Mouse (Mus musculus) hindbrain, postnatal 0 days (tissue): ENCODE measurements at regions not wholly inside any gene's neighbourhood (a gene's known extent, or its start where the extent isn't known, plus 50 kb on each side); places are given as distances from the start of the nearest gene placed in this dataset.
A peak's percentile ranks its signal among the peaks of the same experiment; 100 is the strongest.
"Not testable (repeated sequence)": the region's sequence is repeated elsewhere in the genome, so short reads cannot be mapped to it uniquely, and the experiment has no call there.

Experiments
- ATAC-seq: fragments of 200-750 bp; cut with Nextera tagmentation; 2 replicates; pipeline ENCODE4 v1.8.0; 2017; ENCODE audit warnings: mild to moderate bottlenecking, moderate TSS enrichment, moderate library complexity
- DNase-seq: peaks from one replicate; pipeline ENCODE4 v3.0.0-alpha.2; 2015; ENCODE audit warnings: low spot score
- H3K27ac ChIP-seq: fragments of 300-500 bp; sonication (generic); 2 replicates; pipeline ENCODE4 v1.5.1; 2014; ENCODE audit warnings: mild to moderate bottlenecking
- H3K27me3 ChIP-seq: fragments of 300-500 bp; sonication (generic); 2 replicates; pipeline ENCODE4 v1.6.1; 2014; ENCODE audit warnings: low read length, mixed read lengths; ENCODE audit not compliant: insufficient read depth
- H3K36me3 ChIP-seq: fragments of 300-500 bp; sonication (generic); 2 replicates; pipeline ENCODE4 v1.6.1; 2014; ENCODE audit warnings: low read length, mixed read lengths; ENCODE audit not compliant: insufficient read depth
- H3K4me1 ChIP-seq: fragments of 300-500 bp; sonication (generic); 2 replicates; pipeline ENCODE4 v1.6.1; 2014; ENCODE audit warnings: antibody characterized with exemption, low read length, mixed read lengths; ENCODE audit not compliant: insufficient read depth
- H3K4me2 ChIP-seq: fragments of 300-500 bp; sonication (generic); 2 replicates; pipeline ENCODE4 v1.6.1; 2014; ENCODE audit warnings: low read depth, mild to moderate bottlenecking, low read length, moderate library complexity, mixed read lengths
- H3K4me3 ChIP-seq: fragments of 300-500 bp; sonication (generic); 2 replicates; pipeline ENCODE4 v1.5.1; 2014; ENCODE audit warnings: low read length
- H3K9ac ChIP-seq: fragments of 300-500 bp; sonication (generic); replicated peaks from 2 replicates; pipeline ENCODE4 v1.6.1; 2014; ENCODE audit warnings: mild to moderate bottlenecking, low read length, moderate library complexity, mixed read lengths
- H3K9me3 ChIP-seq: fragments of 300-500 bp; sonication (generic); 2 replicates; pipeline ENCODE4 v1.6.1; 2016; ENCODE audit warnings: low read length, mixed read lengths
- CTCF ChIP-seq: IDR thresholded peaks from 2 replicates; pipeline ENCODE4 v1.5.1; 2016; ENCODE audit warnings: antibody characterized with exemption, control low read depth, low read depth
- WGBS: fragments of 180-500 bp; shearing (Covaris S2); extraction: QIAGEN DNeasy Blood & Tissue Kit; methylation state at CpG from one replicate; pipeline ENCODE4 v1.1.7; 2014; 5-methylcytosine and 5-hydroxymethylcytosine counted together

DNA sequence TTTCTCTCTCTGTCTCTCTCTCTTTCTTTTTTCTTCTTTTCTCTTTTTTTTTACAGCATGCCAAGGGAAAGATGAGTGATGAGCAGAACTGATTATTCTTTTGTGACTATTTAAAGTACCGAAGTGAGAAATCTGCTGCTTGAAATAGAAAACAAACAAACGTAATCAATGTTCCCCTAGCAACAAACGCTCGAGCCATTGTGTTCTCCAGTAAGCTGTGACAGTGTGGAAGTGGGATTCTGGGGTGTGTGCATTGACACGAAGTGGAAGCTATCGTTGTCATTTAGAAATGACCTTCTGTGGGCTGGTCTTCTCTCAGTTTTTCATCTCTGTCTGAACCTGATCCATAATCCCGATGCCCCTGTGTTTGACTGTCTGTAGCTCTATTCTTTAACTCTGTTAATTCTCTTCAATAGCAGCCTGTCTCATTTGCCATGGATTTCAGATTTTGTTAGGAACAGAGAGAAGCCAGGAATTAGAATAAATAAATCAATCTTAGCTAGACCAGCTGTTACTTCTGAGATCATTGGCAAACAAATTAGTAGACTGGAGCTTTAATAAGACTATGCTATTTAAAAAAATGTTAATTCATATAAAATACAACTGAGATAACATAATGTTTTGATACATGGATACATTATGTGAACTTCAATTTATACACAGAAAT is 207.5 kb upstream of the Kcnj3 start:
- no peak for ATAC-seq
- no peak overlapping the region for H3K4me3 ChIP-seq
- DNase-seq = no peak
- 36% methylated on average over 7 of the region's 7 CpGs for WGBS
- no peaks in the 10 kb centered on the region for H3K27me3 ChIP-seq
- no peaks in the 10 kb centered on the region for H3K36me3 ChIP-seq
- no peak for TF ChIP-seq CTCF
- no peak overlapping the region for H3K4me2 ChIP-seq
- no peak overlapping the region for H3K9ac ChIP-seq
- H3K4me1 ChIP-seq = no peaks in the 10 kb centered on the region; the same call in 1 of the 2 replicates
- H3K9me3 ChIP-seq = no peaks in the 10 kb centered on the region
- no peak overlapping the region for H3K27ac ChIP-seq

DNA sequence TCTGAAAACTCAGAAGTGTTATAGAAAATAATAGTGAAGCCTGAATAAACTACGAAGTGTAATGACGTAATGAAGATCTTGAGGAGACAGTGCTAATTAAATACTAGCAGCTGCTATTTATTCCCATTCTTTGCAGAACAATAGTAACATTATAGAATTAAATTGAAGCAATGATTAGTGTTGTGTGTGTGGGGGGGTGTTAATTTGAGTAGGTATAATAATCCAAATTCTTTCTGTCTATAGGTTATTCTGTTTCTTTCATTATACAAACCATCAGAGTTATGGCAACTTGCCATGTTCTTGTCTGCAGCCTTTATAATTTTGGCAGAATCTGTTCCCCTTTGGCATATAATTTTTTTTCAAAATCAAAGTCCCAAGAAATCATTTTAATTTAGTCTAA is 203.9 kb upstream of the Kcnj3 start:
- no peaks in the 10 kb centered on the region for H3K36me3 ChIP-seq
- no peaks in the 10 kb centered on the region for H3K27me3 ChIP-seq
- no peak for ATAC-seq
- no peak for TF ChIP-seq CTCF
- H3K4me1 ChIP-seq = no peaks in the 10 kb centered on the region; the same call in 1 of the 2 replicates
- H3K9me3 ChIP-seq = no peaks in the 10 kb centered on the region
- H3K9ac ChIP-seq = no peak overlapping the region
- WGBS = 80% methylated on average over 2 of the region's 2 CpGs
- H3K4me2 ChIP-seq = no peak overlapping the region
- H3K4me3 ChIP-seq = no peak overlapping the region
- DNase-seq = no peak
- H3K27ac ChIP-seq = no peak overlapping the region

DNA sequence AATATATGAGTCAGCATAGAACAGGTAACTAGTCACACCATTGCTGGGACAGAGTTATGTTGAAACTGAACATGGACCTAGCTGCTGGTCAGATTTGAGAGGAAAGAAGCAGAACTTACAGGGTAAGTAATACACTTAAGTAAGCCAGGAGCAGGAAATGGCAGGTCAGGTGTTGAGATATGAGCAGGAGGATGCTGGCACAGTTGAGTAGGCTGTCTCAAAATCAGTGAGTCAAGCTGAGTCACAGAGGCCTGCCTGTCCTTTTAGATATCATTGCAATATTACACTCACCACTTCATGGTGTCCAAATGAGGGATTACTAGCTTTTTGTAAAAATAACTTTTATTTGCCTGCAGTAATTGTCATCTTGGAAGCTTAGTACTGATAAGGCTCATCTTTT is 182.6 kb upstream of the Kcnj3 start:
- Histone ChIP-seq H3K9me3 (no peaks in the 10 kb centered on the region), H3K4me1 (no peaks in the 10 kb centered on the region), H3K36me3 (no peaks in the 10 kb centered on the region), H3K4me2 (no peak overlapping the region), H3K27me3 (no peaks in the 10 kb centered on the region), H3K27ac (no peak overlapping the region), H3K9ac (no peak overlapping the region), H3K4me3 (no peak overlapping the region)
- ATAC-seq = no peak
- no peak for DNase-seq
- no peak for TF ChIP-seq CTCF

DNA sequence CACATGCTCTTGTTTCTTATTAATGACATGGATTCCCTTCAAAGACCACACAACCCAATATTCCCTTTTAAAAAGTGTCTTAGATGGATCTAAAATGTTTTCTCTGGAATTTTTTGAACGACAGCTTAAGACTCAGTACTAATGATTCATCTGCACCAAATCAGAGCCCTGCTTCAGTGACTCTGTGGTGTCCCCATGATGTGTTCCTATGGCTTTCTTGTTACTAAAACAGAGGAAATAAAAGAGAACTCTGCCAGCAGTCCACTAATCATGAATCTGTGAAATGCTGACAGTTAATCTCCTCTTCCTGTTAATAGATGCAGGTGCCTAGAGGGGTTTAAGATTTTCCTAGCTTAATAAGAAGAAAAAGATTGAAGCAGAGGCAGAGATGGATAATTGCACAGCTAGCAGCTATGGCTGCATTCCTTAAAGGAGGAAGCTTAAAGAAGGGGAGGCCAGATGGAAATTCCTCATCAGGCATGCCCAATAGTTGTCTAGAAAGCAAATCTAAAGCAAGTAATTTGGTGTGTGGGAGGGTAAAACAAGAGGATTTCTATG is 173.0 kb upstream of the Kcnj3 start:
- ATAC-seq = no peak
- Histone ChIP-seq H3K4me3 (no peak overlapping the region), H3K27me3 (no peaks in the 10 kb centered on the region), H3K9ac (no peak overlapping the region), H3K4me1 (no peaks in the 10 kb centered on the region), H3K36me3 (no peaks in the 10 kb centered on the region), H3K27ac (no peak overlapping the region), H3K4me2 (no peak overlapping the region), H3K9me3 (no peaks in the 10 kb centered on the region)
- 66% methylated on average over 1 of the region's 1 CpGs for WGBS
- peak; percentile 7 for DNase-seq
- TF ChIP-seq CTCF = no peak

DNA sequence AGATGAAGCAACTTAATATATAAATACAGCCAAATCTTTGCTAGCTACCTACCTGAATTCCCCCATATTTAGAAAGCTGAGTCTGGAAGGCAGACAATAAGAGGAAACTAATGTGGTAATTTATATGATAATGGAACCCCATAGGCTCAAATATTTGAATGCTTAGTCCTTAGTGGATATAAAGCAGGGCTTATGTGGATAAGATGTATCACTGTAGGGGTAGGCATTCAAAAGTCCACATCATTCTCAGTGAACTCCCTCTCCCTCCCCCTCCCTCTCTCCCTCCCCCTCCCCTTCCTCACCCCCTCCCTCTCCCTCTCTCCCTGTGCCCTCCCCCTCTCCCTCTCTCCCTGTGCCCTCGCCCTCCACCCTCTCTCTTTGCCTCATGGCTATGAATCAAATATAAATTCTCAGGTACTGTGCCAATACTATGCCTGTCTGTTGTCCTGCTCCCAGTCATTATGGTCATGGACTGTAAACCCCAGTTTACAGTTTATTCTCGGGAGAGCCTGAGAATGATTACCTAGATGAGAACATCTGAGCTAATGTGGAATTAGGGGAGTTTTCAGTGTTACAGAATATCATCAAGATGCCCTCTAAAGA is 171.8 kb upstream of the Kcnj3 start:
- no peaks in the 10 kb centered on the region for H3K9me3 ChIP-seq
- no peak overlapping the region for H3K27ac ChIP-seq
- H3K4me3 ChIP-seq = no peak overlapping the region
- ATAC-seq = no peak
- H3K9ac ChIP-seq = no peak overlapping the region
- H3K4me2 ChIP-seq = no peak overlapping the region
- H3K27me3 ChIP-seq = no peaks in the 10 kb centered on the region
- DNase-seq = no peak
- no peaks in the 10 kb centered on the region for H3K36me3 ChIP-seq
- 86% methylated on average over 1 of the region's 2 CpGs for WGBS
- no peak for TF ChIP-seq CTCF
- no peaks in the 10 kb centered on the region for H3K4me1 ChIP-seq

DNA sequence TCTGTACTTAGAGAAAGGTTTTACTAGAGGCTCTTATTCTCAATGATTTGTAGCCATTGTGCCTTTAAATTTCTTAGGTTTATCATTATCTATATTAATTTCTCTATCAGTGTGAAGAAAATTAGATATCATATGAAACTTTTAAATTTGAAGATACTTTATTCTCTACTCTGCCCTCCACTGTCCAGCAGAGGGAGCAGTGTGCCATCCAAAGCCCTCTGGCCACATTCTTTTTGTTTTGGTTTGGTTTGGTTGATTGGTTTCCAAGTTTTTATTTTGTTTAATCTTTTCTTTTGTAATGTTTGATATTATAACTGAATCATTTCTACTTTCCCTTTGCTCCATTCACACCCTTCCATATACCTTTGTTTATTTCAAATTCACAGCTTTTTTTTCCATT is 129.4 kb upstream of the Kcnj3 start:
- Histone ChIP-seq H3K36me3 (no peaks in the 10 kb centered on the region), H3K9ac (no peak overlapping the region), H3K27ac (no peak overlapping the region), H3K4me1 (no peaks in the 10 kb centered on the region), H3K9me3 (no peaks in the 10 kb centered on the region), H3K27me3 (no peaks in the 10 kb centered on the region), H3K4me2 (no peak overlapping the region), H3K4me3 (no peak overlapping the region)
- ATAC-seq (no peak), DNase-seq (peak; percentile 39)
- TF ChIP-seq CTCF = peak; percentile 66

DNA sequence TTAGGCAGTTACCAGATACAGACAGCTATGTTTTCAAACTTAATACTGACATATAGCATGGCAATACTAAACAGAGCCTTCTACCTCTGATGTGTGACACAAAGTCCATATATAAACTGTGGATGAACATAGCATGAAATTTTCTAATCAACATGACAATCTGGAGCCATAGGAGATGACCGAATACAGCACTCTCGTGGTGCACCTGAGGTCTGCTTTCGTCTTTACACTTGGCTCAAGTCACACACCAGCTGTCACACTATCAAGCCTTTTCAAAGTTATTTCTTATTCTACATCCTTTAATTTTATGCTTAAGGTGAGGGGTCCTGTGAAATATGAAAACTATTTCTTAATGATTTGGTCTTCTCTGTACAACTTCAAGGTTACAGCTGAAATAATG is 120.1 kb upstream of the Kcnj3 start:
- no peaks in the 10 kb centered on the region for H3K27me3 ChIP-seq
- 49% methylated on average over 3 of the region's 3 CpGs for WGBS
- TF ChIP-seq CTCF = no peak
- no peak overlapping the region for H3K4me2 ChIP-seq
- ATAC-seq = peak; percentile 74; the same call in 1 of the 2 replicates
- H3K4me1 ChIP-seq = no peaks in the 10 kb centered on the region
- no peaks in the 10 kb centered on the region for H3K36me3 ChIP-seq
- H3K27ac ChIP-seq = no peak overlapping the region
- DNase-seq = peak; percentile 47
- H3K9me3 ChIP-seq = no peaks in the 10 kb centered on the region
- H3K4me3 ChIP-seq = no peak overlapping the region
- no peak overlapping the region for H3K9ac ChIP-seq

DNA sequence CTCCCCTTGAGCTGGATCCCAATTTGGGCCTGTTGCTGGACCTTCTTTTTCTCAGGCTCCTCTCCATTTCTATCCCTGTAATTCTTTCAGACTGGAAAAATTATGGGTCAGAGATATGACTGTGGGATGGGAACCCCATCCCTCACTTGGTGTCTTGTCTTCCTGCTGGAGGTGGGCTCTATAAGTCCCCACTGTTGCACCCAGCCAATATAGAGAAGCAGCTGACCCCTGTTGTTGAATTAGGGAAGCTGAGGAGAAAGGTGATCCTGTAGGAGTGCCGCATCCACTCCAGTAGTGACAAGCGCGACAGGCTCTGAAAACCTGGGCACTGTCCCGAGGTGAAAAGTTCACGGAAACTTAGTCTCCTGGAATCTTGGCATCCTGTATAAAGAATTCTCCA is 81.7 kb upstream of the Kcnj3 start:
- H3K9me3 ChIP-seq, H3K4me3 ChIP-seq, H3K27me3 ChIP-seq, H3K9ac ChIP-seq, H3K27ac ChIP-seq, H3K4me2 ChIP-seq, ATAC-seq, H3K36me3 ChIP-seq, DNase-seq, H3K4me1 ChIP-seq: not testable (repeated sequence)
- WGBS = 92% methylated on average over 5 of the region's 5 CpGs
